8 mouse cellular contexts compared by ENCODE assay signal in the genomic region with DNA sequence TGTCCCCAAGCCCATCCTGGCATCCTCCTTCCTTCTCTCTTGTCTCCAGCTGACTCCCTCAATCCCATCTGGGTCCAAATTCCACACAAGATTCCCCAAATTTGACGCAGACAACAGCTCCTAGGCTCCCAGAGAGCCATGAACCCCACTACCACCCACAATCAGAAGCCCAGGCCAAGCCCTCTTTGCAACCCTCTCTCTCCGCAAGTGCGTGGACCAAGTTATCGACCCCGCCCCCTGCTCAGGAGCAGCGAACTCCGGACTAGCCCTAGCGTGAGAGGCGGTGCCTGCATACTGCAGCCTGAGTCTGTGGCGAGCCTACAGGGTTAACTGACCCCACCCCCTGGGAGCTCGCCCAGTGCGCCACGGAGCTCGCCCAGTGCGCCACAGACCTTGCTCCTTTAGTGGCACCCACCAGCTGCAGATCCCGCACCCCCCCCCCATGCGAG. TPM values are rescaled to one million over a fixed set of nuclear protein-coding genes. Genes with fewer than 3 reads are reported as not detected.
DNase-seq lines count a peak whose midpoint lies in the region; ATAC-seq and TF ChIP-seq lines count a peak whose summit lies in the region.

No protein-coding gene starts in this region.

- no peak for TF ChIP-seq CTCF in kidney, adult 2 months (conservative IDR thresholded peaks at IDR 0.05; ENCODE audit: insufficient read depth, insufficient read length, low read depth, low read length)
- TF ChIP-seq CTCF in forebrain, postnatal 0 days (IDR thresholded peaks at IDR 0.05; ENCODE audit: low read depth): no peak

- under 1% methylated on average over 17 of the region's 17 CpGs for WGBS in kidney, adult 2 months
- 3% methylated on average over 17 of the region's 17 CpGs for WGBS in forebrain, postnatal 0 days
- WGBS in midbrain, embryonic 10.5 days: under 1% methylated on average over 17 of the region's 17 CpGs

- H3K9ac ChIP-seq in forebrain, postnatal 0 days: peak overlapping the region; percentile 61

- no peaks in the 10 kb centered on the region for H3K9me3 ChIP-seq in forebrain, postnatal 0 days (ENCODE audit: low read length)
- H3K9me3 ChIP-seq in midbrain, embryonic 10.5 days (replicated peaks): no peaks in the 10 kb centered on the region

- no peaks in the 10 kb centered on the region for H3K36me3 ChIP-seq in kidney, adult 2 months (ENCODE audit: control insufficient read depth, insufficient read depth, low read length)
- H3K36me3 ChIP-seq in forebrain, postnatal 0 days (ENCODE audit: insufficient read depth): no peaks in the 10 kb centered on the region
- no peaks in the 10 kb centered on the region for H3K36me3 ChIP-seq in midbrain, embryonic 10.5 days

- no peak overlapping the region for H3K4me3 ChIP-seq in kidney, adult 2 months (ENCODE audit: insufficient read depth, low read depth, low read length)
- peak overlapping the region; percentile 49 for H3K4me3 ChIP-seq in forebrain, postnatal 0 days (ENCODE audit: low read depth, low read length)
- H3K4me3 ChIP-seq in midbrain, embryonic 10.5 days: peak overlapping the region; percentile 68

- H3K4me1 ChIP-seq in kidney, adult 2 months (ENCODE audit: control insufficient read depth, insufficient read depth, low read length): no peaks in the 10 kb centered on the region
- peaks cover 4% of the 10 kb centered on the region; the same call in 1 of the 2 replicates for H3K4me1 ChIP-seq in forebrain, postnatal 0 days (ENCODE audit: insufficient read depth)
- H3K4me1 ChIP-seq in midbrain, embryonic 10.5 days: peaks cover 38% of the 10 kb centered on the region

- H3K27ac ChIP-seq in kidney, adult 2 months (ENCODE audit: insufficient read depth, low read depth, low read length): no peak overlapping the region
- H3K27ac ChIP-seq in forebrain, postnatal 0 days (ENCODE audit: low read depth, low read length): no peak overlapping the region
- H3K27ac ChIP-seq in midbrain, embryonic 10.5 days (replicated peaks): no peak overlapping the region

- peak; percentile 5 for DNase-seq in kidney, adult 2 months
- no peak for DNase-seq in kidney, adult 18-20 months
- DNase-seq in cerebellum, adult 9-11 months: peak; percentile 71
- DNase-seq in forebrain, postnatal 0 days: peak; percentile 17
- peak; percentile 44 for DNase-seq in midbrain, embryonic 10.5 days (ENCODE audit: low spot score)
- no peak for DNase-seq in frontal cortex, postnatal 14 days (ENCODE audit: low spot score in 2 of 2)
- DNase-seq in layer of hippocampus, adult 9-11 months: no peak
- no peak for DNase-seq in thymus, postnatal 25 days

- no peak for TF ChIP-seq POLR2A in kidney, adult 2 months (IDR thresholded peaks at IDR 0.05; ENCODE audit: low read depth, low read length)

- H3K4me2 ChIP-seq in forebrain, postnatal 0 days (ENCODE audit: low read depth): peak overlapping the region; percentile 90

- no peaks in the 10 kb centered on the region; the same call in 1 of the 2 replicates for H3K27me3 ChIP-seq in kidney, adult 2 months (replicated peaks; ENCODE audit: control insufficient read depth, insufficient read depth, low read length)
- H3K27me3 ChIP-seq in forebrain, postnatal 0 days (ENCODE audit: insufficient read depth, low read length): peaks cover 14% of the 10 kb centered on the region
- H3K27me3 ChIP-seq in midbrain, embryonic 10.5 days (ENCODE audit: low read depth, poor library complexity, severe bottlenecking): peaks cover 73% of the 10 kb centered on the region

- no peak for ATAC-seq in forebrain, postnatal 0 days

RNA-seq across cellular contexts. Expression of a gene that starts 2.6 kb away (rescaled TPM):
- polyA plus RNA-seq in kidney, adult 2 months (2012; rRNA removed): not detected in 2 replicates
- 7.0 and 9.9 TPM in 2 replicates for total RNA-seq in forebrain, postnatal 0 days (2014; rRNA removed)
- 1.0 and 3.7 TPM in 2 replicates for polyA plus RNA-seq in forebrain, postnatal 0 days (2015; fragmentation: Nextera tagmentation; extraction: Ambion mirVana)
- polyA plus RNA-seq in midbrain, embryonic 10.5 days (2016; fragmentation: Nextera tagmentation; extraction: Ambion mirVana): 1.4 and 1.8 TPM in 2 replicates

Comparison
In these comparisons a context has a peak if more than half of its experiments do, and no peak if none do; other contexts are left out.
1. DNase-seq: peak in kidney, adult 2 months (single experiment), cerebellum, adult 9-11 months (single experiment), forebrain, postnatal 0 days (single experiment) and midbrain, embryonic 10.5 days (single experiment); none in kidney, adult 18-20 months (single experiment), frontal cortex, postnatal 14 days (0 of 2), layer of hippocampus, adult 9-11 months (single experiment) and thymus, postnatal 25 days (single experiment).